Mouse (Mus musculus): ENCODE results near the gene Tradd. TPM values are rescaled to one million over a fixed set of nuclear protein-coding genes. Genes with fewer than 3 reads are reported as not detected.
"Not testable (repeated sequence)": the region's sequence is repeated elsewhere in the genome, so short reads cannot be mapped to it uniquely, and the experiment has no call there.

The Tradd gene
- polyA plus RNA-seq, 1 experiment from 2014 or later, result 21.1 TPM

- no peak for DNase-seq (ENCODE audit: low spot score)
- no peak for ATAC-seq (ENCODE audit: low read depth)
- no peak overlapping the region for H3K27ac ChIP-seq (replicated peaks; ENCODE audit: low read depth, low read length)
- H3K9me3 ChIP-seq (ENCODE audit: control insufficient read depth, low read length), result no peaks in the 10 kb centered on the region
- H3K27me3 ChIP-seq (replicated peaks; ENCODE audit: control insufficient read depth, insufficient read depth, low read length), result peaks cover 15% of the 10 kb centered on the region
- H3K36me3 ChIP-seq (ENCODE audit: control insufficient read depth, insufficient read depth, low read length), result peaks cover 52% of the 10 kb centered on the region
- peak overlapping the region; percentile 64 for H3K4me3 ChIP-seq (ENCODE audit: low read depth, low read length)
- peak overlapping the region; percentile 53; the same call in 1 of the 2 replicates for H3K9ac ChIP-seq (ENCODE audit: low read depth, low read length)
- peak overlapping the region; percentile 92 for H3K4me2 ChIP-seq (ENCODE audit: low read depth, low read length)
- WGBS, result 83% methylated on average over 10 of the region's 10 CpGs
- peaks cover 10% of the 10 kb centered on the region; the same call in 1 of the 2 replicates for H3K4me1 ChIP-seq (ENCODE audit: control insufficient read depth, insufficient read depth, low read length)
These were observed 11.5 kb downstream of the Tradd start for GRCm38 (mm10) chr8:105252680-105253537.

- H3K4me1 ChIP-seq (ENCODE audit: control insufficient read depth, insufficient read depth, low read length), result peaks cover 10% of the 10 kb centered on the region; the same call in 1 of the 2 replicates
- no peak for ATAC-seq (ENCODE audit: low read depth)
- no peak for DNase-seq (ENCODE audit: low spot score)
- H3K4me3 ChIP-seq (ENCODE audit: low read depth, low read length), result no peak overlapping the region
- no peak overlapping the region for H3K27ac ChIP-seq (replicated peaks; ENCODE audit: low read depth, low read length)
- no peak overlapping the region for H3K9ac ChIP-seq (ENCODE audit: low read depth, low read length)
- H3K4me2 ChIP-seq (ENCODE audit: low read depth, low read length), result no peak overlapping the region
- 94% methylated on average over 6 of the region's 6 CpGs for WGBS
- H3K27me3 ChIP-seq (replicated peaks; ENCODE audit: control insufficient read depth, insufficient read depth, low read length), result peaks cover 9% of the 10 kb centered on the region; the same call in 1 of the 2 replicates
- H3K36me3 ChIP-seq (ENCODE audit: control insufficient read depth, insufficient read depth, low read length), result peaks cover 61% of the 10 kb centered on the region
- no peaks in the 10 kb centered on the region for H3K9me3 ChIP-seq (ENCODE audit: control insufficient read depth, low read length)
These were observed 12.5 kb downstream of the Tradd start for GRCm38 (mm10) chr8:105251954-105252353.

- Histone ChIP-seq H3K9me3 (ENCODE audit: control insufficient read depth, low read length) (no peaks in the 10 kb centered on the region), H3K4me3 (ENCODE audit: low read depth, low read length) (no peak overlapping the region), H3K4me2 (ENCODE audit: low read depth, low read length) (no peak overlapping the region), H3K4me1 (ENCODE audit: control insufficient read depth, insufficient read depth, low read length) (no peaks in the 10 kb centered on the region), H3K27ac (replicated peaks; ENCODE audit: low read depth, low read length) (no peak overlapping the region), H3K36me3 (ENCODE audit: control insufficient read depth, insufficient read depth, low read length) (peaks cover 52% of the 10 kb centered on the region), H3K27me3 (replicated peaks; ENCODE audit: control insufficient read depth, insufficient read depth, low read length) (no peaks in the 10 kb centered on the region), H3K9ac (ENCODE audit: low read depth, low read length) (no peak overlapping the region)
- DNase-seq (ENCODE audit: low spot score) (no peak), ATAC-seq (ENCODE audit: low read depth) (no peak)
- 93% methylated on average over 7 of the region's 7 CpGs for WGBS
These were observed 23.4 kb downstream of the Tradd start for GRCm38 (mm10) chr8:105241016-105241415.

- Histone ChIP-seq H3K27ac (replicated peaks; ENCODE audit: low read depth, low read length) (no peak overlapping the region), H3K27me3 (replicated peaks; ENCODE audit: control insufficient read depth, insufficient read depth, low read length) (no peaks in the 10 kb centered on the region), H3K9me3 (ENCODE audit: control insufficient read depth, low read length) (no peaks in the 10 kb centered on the region), H3K36me3 (ENCODE audit: control insufficient read depth, insufficient read depth, low read length) (peaks cover 53% of the 10 kb centered on the region), H3K4me1 (ENCODE audit: control insufficient read depth, insufficient read depth, low read length) (no peaks in the 10 kb centered on the region), H3K9ac (ENCODE audit: low read depth, low read length) (no peak overlapping the region), H3K4me3 (ENCODE audit: low read depth, low read length) (no peak overlapping the region), H3K4me2 (ENCODE audit: low read depth, low read length) (no peak overlapping the region)
- DNase-seq (ENCODE audit: low spot score), result no peak
- ATAC-seq (ENCODE audit: low read depth), result no peak
- WGBS, result 92% methylated on average over 14 of the region's 14 CpGs
These were observed 26.8 kb downstream of the Tradd start for GRCm38 (mm10) chr8:105237442-105238142.

GRCm38 (mm10) chr8:105235206-105235605, 29.2 kb downstream of the Tradd start:
- WGBS, result 64% methylated on average over 1 of the region's 1 CpGs

GRCm38 (mm10) chr8:105233126-105233935, 31.1 kb downstream of the Tradd start:
- ATAC-seq (ENCODE audit: low read depth), result no peak
- Histone ChIP-seq H3K9me3 (ENCODE audit: control insufficient read depth, low read length) (no peaks in the 10 kb centered on the region), H3K9ac (ENCODE audit: low read depth, low read length) (no peak overlapping the region), H3K36me3 (ENCODE audit: control insufficient read depth, insufficient read depth, low read length) (peaks cover 11% of the 10 kb centered on the region; the same call in 1 of the 2 replicates), H3K27me3 (replicated peaks; ENCODE audit: control insufficient read depth, insufficient read depth, low read length) (no peaks in the 10 kb centered on the region), H3K4me2 (ENCODE audit: low read depth, low read length) (no peak overlapping the region), H3K27ac (replicated peaks; ENCODE audit: low read depth, low read length) (no peak overlapping the region), H3K4me3 (ENCODE audit: low read depth, low read length) (no peak overlapping the region), H3K4me1 (ENCODE audit: control insufficient read depth, insufficient read depth, low read length) (no peaks in the 10 kb centered on the region)
- DNase-seq (ENCODE audit: low spot score), result no peak
- 70% methylated on average over 1 of the region's 1 CpGs for WGBS

More at GRCm38 (mm10) chr8:105235206-105235605, 29.2 kb downstream of the Tradd start:
- Histone ChIP-seq H3K36me3 (ENCODE audit: control insufficient read depth, insufficient read depth, low read length) (peaks cover 30% of the 10 kb centered on the region), H3K4me1 (ENCODE audit: control insufficient read depth, insufficient read depth, low read length) (no peaks in the 10 kb centered on the region), H3K9me3 (ENCODE audit: control insufficient read depth, low read length) (no peaks in the 10 kb centered on the region), H3K9ac (ENCODE audit: low read depth, low read length) (no peak overlapping the region), H3K27me3 (replicated peaks; ENCODE audit: control insufficient read depth, insufficient read depth, low read length) (no peaks in the 10 kb centered on the region), H3K4me2 (ENCODE audit: low read depth, low read length) (no peak overlapping the region), H3K27ac (replicated peaks; ENCODE audit: low read depth, low read length) (no peak overlapping the region), H3K4me3 (ENCODE audit: low read depth, low read length) (no peak overlapping the region)
- no peak for DNase-seq (ENCODE audit: low spot score)
- ATAC-seq (ENCODE audit: low read depth), result no peak

- not testable (repeated sequence) for ATAC-seq (ENCODE audit: low read depth); H3K4me3 ChIP-seq (ENCODE audit: low read depth, low read length); DNase-seq (ENCODE audit: low spot score); H3K9me3 ChIP-seq (ENCODE audit: control insufficient read depth, low read length); H3K4me2 ChIP-seq (ENCODE audit: low read depth, low read length); H3K4me1 ChIP-seq (ENCODE audit: control insufficient read depth, insufficient read depth, low read length); H3K27me3 ChIP-seq (replicated peaks; ENCODE audit: control insufficient read depth, insufficient read depth, low read length); H3K27ac ChIP-seq (replicated peaks; ENCODE audit: low read depth, low read length); H3K9ac ChIP-seq (ENCODE audit: low read depth, low read length)
- WGBS, result 91% methylated on average over 4 of the region's 4 CpGs
- peaks cover 11% of the 10 kb centered on the region; the same call in 1 of the 2 replicates for H3K36me3 ChIP-seq (ENCODE audit: control insufficient read depth, insufficient read depth, low read length)
These were observed 32.1 kb downstream of the Tradd start for GRCm38 (mm10) chr8:105232321-105232693.

Data from embryonic facial prominence, embryonic 14.5 days (tissue).